Mouse (Mus musculus): ENCODE measurements around the gene Zbed5.

The Zbed5 gene

GRCm38 (mm10) chr5:129924820-129925452 lies 29.4 kb downstream of the Zbed5 start:
- ChIA-PET POLR2A (interaction anchor here in 3 of 4 experiments (0.6 to 1.8 kb wide), 4 partner anchors 13 to 37 kb away, joined by 3 to 11 read pairs (median 5); partner anchors contain the start of genes Chchd2 (in 2 of the 3) and Vkorc1l1 (in 1 of the 3)), CTCF (interaction anchor here in 1 of 4 experiments (0.7 kb wide), 1 partner anchor 157 kb away, joined by 3 read pairs; no protein-coding TSS in a partner anchor)

DNA sequence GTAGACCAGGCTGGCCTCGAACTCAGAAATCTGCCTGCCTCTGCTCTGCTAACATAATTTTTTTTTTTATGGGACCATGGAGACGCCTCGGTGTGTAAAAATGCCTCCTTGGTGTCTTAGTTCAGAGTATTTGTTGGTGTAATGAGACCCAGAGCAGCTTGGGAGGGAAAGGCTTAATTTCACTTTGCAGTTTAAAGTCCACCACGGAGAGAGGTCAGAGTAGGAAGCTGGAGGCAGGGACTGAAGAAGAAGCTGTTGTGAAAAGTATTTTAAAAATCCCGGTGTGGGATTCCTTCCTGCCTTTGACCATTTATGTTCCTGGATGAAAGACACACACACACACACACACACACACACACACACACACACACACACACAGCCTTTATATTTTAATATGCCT lies 30.4 kb downstream of the Zbed5 start:
- CTCF ChIA-PET, result interaction anchor here in 1 of 4 experiments (0.6 kb wide), 1 partner anchor 370 kb away, joined by 3 read pairs; no protein-coding TSS in a partner anchor
- POLR2A ChIA-PET, result interaction anchor here in 2 of 4 experiments (1.0 to 2.6 kb wide), 5 partner anchors 8 to 147 kb away, joined by 3 to 17 read pairs (median 3); partner anchors contain the start of gene Chchd2 (in 2 of the 2)

- ChIA-PET POLR2A (interaction anchor here in 3 of 4 experiments (0.6 to 1.7 kb wide), 22 partner anchors 9 to 327 kb away, joined by 3 to 8 read pairs (median 3); partner anchors contain the start of genes Chchd2 (in 3 of the 3), Vkorc1l1 (in 2 of the 3) and Sumf2 (in 1 of the 3)), CTCF (interaction anchor here in 3 of 4 experiments (0.6 to 1.0 kb wide), 4 partner anchors 9 to 79 kb away, joined by 3 to 8 read pairs (median 4); no protein-coding TSS in a partner anchor)
Observed at GRCm38 (mm10) chr5:129929924-129930855, 34.7 kb downstream of the Zbed5 start.

DNA sequence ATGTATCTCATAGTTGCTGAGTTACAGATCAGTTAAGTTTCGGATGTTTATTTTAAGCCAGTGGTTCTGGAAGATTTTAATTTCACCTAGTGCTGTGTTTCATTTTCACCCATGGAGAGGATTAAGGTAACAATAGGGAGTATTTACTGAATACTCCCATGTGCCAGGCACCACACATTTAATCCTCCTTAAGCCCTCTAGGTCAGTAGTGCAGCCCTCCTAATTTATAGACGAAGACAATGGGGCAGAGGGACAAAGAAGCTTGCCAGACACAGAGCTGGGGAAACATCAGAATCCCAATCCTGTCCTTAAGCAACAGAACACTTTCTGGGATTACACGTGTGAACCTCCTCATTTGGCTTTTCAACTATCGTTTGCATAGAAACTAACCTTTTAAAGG lies 41.4 kb downstream of the Zbed5 start:
- POLR2A ChIA-PET, result interaction anchor here in 2 of 4 experiments (0.7 to 0.8 kb wide), 2 partner anchors 20 to 49 kb away, joined by 3 read pairs; partner anchors contain the start of gene Chchd2 (in 1 of the 2)
- CTCF ChIA-PET, result interaction anchor here in 1 of 4 experiments (0.6 kb wide), 1 partner anchor 60 kb away, joined by 9 read pairs; no protein-coding TSS in a partner anchor

DNA sequence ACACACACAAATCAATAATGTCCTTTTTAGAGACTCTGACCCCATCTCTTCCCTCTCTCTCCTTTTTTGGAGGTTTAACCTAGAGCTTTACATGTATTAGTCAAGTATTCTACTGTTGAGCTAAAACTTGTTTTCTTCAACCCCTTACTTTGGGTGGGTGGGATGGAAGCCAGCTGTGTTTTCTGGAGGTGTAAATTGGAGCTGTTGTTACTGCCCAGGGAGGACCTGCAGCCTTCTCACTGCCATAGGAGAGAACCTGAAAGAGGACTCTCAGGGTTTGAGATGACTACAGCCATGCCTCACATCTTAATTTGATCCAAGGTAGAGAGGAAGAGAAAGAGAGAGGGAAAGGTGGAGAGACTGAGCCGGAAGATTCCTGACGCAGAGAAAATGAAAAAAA lies 44.8 kb downstream of the Zbed5 start:
- CTCF ChIA-PET, result interaction anchor here (0.5 to 1.9 kb wide), 7 partner anchors 10 to 392 kb away, joined by 3 to 6 read pairs (median 3); no protein-coding TSS in a partner anchor

DNA sequence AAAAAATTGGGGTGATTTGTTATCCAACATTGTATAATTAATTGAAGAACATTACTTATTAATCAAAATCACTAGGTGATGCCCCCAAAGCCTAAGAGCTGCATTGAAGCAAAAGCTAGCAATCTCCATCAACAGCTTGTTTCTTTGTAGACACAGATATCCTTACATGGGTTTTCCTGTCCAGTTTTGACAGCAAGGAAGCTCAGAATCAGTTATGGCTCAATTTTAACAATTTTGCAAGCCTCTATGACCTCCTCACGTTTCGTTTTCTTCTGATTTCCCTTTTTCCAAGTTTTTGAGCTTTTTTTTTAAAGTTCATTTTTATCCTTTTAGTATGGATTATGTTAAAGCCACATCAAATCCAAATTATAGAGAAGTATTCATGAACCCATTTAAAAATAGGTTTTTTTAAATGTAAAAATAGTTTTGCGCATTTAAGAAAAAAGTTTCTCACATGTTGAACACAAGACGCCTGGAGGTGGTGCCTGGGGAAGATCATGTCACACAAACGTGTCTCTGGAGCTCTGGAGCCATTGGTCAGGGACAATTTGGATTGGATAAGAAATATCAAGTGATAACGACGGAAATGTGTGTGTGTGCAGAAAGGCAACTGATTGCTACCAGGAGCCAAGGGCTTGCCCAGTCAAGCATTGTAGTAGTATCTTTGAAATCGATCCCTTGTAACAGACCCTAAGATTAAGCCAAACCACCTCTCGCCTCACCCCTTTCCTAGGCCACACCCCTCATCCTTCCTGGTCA lies 45.4 kb downstream of the Zbed5 start:
- CTCF ChIA-PET, result interaction anchor here (0.5 to 1.9 kb wide), 11 partner anchors 10 to 391 kb away, joined by 3 to 6 read pairs (median 3); no protein-coding TSS in a partner anchor
- POLR2A ChIA-PET, result interaction anchor here (0.5 to 4.3 kb wide), 48 partner anchors 9 to 977 kb away, joined by 3 to 31 read pairs (median 4); partner anchors contain the start of genes Chchd2 (in 3 of the 4), Gusb (in 1 of the 4), Sbds (in 1 of the 4) and Sumf2 (in 1 of the 4)

More for the DNA sequence above, 44.8 kb downstream of the Zbed5 start:
- POLR2A ChIA-PET, result interaction anchor here (0.5 to 4.3 kb wide), 31 partner anchors 9 to 978 kb away, joined by 3 to 31 read pairs (median 4); partner anchors contain the start of genes Chchd2 (in 2 of the 4), Sbds (in 1 of the 4) and Tyw1 (in 1 of the 4)

GRCm38 (mm10) chr5:129941495-129942045 lies 46.0 kb downstream of the Zbed5 start, which contains the start of gene Vkorc1l1:
TSS of gene Vkorc1l1 (plus strand) at chr5:129941970.
- CTCF ChIA-PET, result interaction anchor here in 3 of 4 experiments (0.5 to 1.9 kb wide), 8 partner anchors 11 to 186 kb away, joined by 3 to 6 read pairs (median 4); no protein-coding TSS in a partner anchor
- POLR2A ChIA-PET, result interaction anchor here (0.5 to 4.3 kb wide), 40 partner anchors 10 to 973 kb away, joined by 3 to 31 read pairs (median 4); partner anchors contain the start of genes Chchd2 (in 3 of the 4), Gusb (in 2 of the 4), Sbds (in 1 of the 4) and Sumf2 (in 1 of the 4)

DNA sequence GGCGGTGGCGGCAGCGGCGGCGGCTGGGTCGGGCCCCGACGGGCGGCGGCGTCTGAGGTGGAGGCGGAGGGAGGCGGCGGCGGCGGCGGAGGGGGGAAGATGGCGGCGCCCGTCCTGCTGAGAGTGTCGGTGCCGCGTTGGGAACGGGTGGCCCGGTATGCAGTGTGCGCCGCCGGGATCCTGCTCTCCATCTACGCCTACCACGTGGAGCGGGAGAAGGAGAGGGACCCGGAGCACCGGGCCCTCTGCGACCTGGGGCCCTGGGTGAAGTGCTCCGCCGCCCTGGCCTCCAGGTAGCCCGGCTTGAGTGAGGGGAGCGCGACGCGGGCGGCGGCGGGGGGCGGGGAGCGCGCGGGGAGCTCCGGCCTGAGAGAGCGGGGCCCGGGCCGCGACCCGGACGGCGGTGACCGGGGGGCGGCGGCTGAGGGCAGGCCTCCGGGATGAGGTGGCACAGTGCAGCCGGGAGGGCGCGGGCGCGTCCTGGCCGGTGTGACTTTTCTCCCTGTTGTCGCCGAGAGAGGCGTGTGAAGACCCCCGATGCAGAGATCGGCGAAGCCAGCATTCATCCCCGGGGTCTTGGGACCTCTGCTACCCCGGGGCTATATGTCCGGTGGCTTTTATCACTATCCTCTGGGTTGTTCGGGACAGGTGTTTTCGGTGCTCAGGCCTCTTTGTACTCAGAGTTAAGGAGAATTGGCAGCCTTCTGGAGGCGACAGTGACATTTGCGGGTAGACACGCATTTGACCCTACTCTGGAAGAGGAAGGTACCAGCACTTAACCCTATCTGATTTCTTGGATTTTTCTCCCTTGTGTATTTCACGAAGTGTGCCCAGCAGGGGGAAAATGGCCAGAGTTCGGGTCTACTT lies 46.8 kb downstream of the Zbed5 start:
- CTCF ChIA-PET, result interaction anchor here in 1 of 4 experiments (0.7 kb wide), 1 partner anchor 66 kb away, joined by 6 read pairs; no protein-coding TSS in a partner anchor
- POLR2A ChIA-PET, result interaction anchor here (0.6 to 2.7 kb wide), 28 partner anchors 10 to 912 kb away, joined by 3 to 31 read pairs (median 5); partner anchors contain the start of genes Chchd2 (in 3 of the 4), Gusb (in 1 of the 4), Nupr1l (in 1 of the 4) and Sbds (in 1 of the 4)

DNA sequence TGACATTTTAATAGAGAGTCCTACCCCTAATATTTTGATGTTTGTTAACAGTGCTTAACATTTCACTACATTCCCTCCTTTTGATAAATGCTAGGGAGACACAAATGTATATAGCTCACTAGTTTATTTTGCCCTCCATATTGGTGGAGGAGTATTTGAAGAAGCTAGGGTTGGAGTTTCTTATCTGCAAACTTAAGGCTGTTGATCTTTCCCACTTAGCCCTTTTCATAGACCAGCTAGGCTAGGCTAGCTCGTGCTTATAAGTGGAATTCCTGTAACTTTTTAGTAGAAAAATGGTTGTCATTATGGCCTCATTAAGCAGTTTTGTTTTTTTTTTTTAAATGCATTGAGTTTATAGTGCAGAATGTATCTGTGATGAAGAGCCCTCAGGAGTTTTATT lies 47.9 kb downstream of the Zbed5 start:
- CTCF ChIA-PET, result interaction anchor here in 1 of 4 experiments (1.0 kb wide), 1 partner anchor 22 kb away, joined by 3 read pairs; no protein-coding TSS in a partner anchor
- POLR2A ChIA-PET, result interaction anchor here in 3 of 4 experiments (0.6 to 1.8 kb wide), 9 partner anchors 10 to 164 kb away, joined by 3 to 6 read pairs (median 4); partner anchors contain the start of genes Chchd2 (in 1 of the 3), Gusb (in 1 of the 3) and Nupr1l (in 1 of the 3)

GRCm38 (mm10) chr5:129947528-129948033 lies 52.1 kb downstream of the Zbed5 start:
- ChIA-PET POLR2A (interaction anchor here in 3 of 4 experiments (0.6 to 1.5 kb wide), 11 partner anchors 12 to 1715 kb away, joined by 3 to 7 read pairs (median 4); partner anchors contain the start of gene Chchd2 (in 1 of the 3)), CTCF (interaction anchor here in 1 of 4 experiments (0.6 kb wide), 1 partner anchor 96 kb away, joined by 3 read pairs; no protein-coding TSS in a partner anchor)

- ChIA-PET CTCF (interaction anchor here in 1 of 4 experiments (0.6 kb wide), 1 partner anchor 372 kb away, joined by 3 read pairs; no protein-coding TSS in a partner anchor), POLR2A (interaction anchor here in 3 of 4 experiments (0.6 to 1.7 kb wide), 8 partner anchors 8 to 106 kb away, joined by 3 to 9 read pairs (median 4); partner anchors contain the start of genes Chchd2 (in 1 of the 3), Sumf2 (in 1 of the 3) and Vkorc1l1 (in 1 of the 3))
Observed at GRCm38 (mm10) chr5:129952143-129952542, 56.6 kb downstream of the Zbed5 start.
